Mouse (Mus musculus) cerebellum, adult 9-11 months (tissue): ENCODE measurements around the gene Gm21663.
"Not testable (repeated sequence)": the region's sequence is repeated elsewhere in the genome, so short reads cannot be mapped to it uniquely, and the experiment has no call there.

Experiments
- DNase-seq: peaks from one replicate; pipeline ENCODE4 v3.0.0; 2022

Gm21663 gene

GRCm38 (mm10) chr5:25942281-25942680 lies at the start of gene Gm21663:
Gm21663 (minus strand) TSS chr5:25942381.
- not testable (repeated sequence) for DNase-seq

DNA sequence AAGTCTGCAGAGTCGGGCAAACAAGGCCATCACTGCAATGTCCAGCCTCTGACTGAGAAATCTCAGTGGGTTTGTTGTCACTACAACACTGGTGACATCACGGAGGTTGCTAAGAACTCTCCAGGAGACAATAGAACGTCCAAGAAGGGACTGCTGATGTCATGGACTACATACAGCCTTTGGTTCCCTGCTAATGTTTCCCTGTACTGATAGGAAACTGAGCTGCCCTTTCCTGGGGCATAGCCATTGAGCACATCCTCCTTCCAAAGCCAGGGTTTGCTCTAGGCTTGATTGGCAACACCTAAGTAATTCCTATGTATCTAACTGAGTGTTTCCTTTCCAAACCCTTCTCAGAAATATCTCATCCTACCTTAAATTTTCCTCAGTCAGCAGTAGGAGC lies 46.4 kb upstream of the Gm21663 start, which contains the start of gene Gm21698:
Gm21698 (minus strand) TSS at position 101 of the 400 bp plus-strand sequence.
- not testable (repeated sequence) for DNase-seq

DNA sequence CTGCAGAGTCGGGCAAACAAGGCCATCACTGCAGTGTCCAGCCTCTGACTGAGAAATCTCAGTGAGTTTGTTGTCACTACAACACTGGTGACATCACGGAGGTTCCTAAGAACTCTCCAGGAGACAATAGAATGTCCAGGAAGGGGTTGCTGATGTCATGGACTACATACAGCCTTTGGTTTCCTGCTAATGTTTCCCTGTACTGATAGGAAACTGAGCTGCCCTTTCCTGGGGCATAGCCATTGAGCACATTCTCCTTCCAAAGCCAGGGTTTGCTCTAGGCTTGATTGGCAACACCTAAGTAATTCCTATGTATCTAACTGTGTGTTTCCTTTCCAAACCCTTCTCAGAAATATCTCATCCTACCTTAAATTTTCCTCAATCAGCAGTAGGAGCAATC lies 30.4 kb upstream of the Gm21663 start, which contains the start of gene Gm21680:
Gm21680 (minus strand) TSS at position 101 of the 400 bp plus-strand sequence.
- DNase-seq: not testable (repeated sequence)

- DNase-seq: not testable (repeated sequence)
Measured at GRCm38 (mm10) chr5:25957050-25957449, 14.9 kb upstream of the Gm21663 start.

GRCm38 (mm10) chr5:25956611-25957010 lies 14.4 kb upstream of the Gm21663 start:
- not testable (repeated sequence) for DNase-seq

- DNase-seq: not testable (repeated sequence)
Measured at GRCm38 (mm10) chr5:25954317-25954716, 12.1 kb upstream of the Gm21663 start, which contains the start of gene Gm21671. Gm21671 (minus strand) TSS chr5:25954417.

DNA sequence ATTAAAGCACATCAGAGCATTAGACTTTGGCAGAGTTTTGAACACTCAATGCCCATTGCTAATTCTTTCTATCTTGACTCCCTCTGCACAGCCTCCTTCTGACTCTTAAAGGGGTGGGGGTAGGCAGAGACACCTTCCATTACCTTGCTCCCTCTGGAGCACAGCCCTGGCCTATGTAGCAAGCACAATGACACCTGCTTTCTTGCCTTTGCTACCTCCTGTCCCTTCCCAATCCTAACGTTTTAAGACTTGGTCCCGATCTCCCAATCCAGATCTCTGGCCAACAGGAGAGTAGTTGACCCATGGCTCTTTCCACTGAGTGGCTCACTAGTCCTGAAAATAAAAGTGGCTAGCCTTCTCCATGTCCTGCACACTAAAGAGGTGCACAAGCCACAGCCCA lies 3.2 kb upstream of the Gm21663 start:
- DNase-seq: not testable (repeated sequence)

DNA sequence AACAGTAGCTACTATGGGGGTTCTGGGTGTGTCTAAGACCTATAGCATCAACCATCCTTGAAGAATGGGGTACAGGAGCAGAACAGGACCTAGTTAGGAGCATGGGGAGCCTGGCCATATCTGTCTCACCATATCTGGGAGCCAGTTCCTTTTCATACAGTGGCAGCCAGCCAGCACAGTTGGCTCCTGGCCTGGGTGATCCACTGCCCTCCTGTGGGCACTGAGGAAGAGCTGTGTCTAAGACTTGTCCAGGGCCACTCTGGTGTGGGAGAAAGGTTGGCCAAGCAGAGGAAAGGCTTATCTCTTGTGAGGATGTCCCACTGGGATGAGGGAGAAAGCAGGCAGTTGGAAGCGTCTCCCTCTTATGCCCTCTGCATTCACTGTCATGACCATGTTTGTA lies 50.9 kb downstream of the Gm21663 start:
- DNase-seq: peak; percentile 90

DNA sequence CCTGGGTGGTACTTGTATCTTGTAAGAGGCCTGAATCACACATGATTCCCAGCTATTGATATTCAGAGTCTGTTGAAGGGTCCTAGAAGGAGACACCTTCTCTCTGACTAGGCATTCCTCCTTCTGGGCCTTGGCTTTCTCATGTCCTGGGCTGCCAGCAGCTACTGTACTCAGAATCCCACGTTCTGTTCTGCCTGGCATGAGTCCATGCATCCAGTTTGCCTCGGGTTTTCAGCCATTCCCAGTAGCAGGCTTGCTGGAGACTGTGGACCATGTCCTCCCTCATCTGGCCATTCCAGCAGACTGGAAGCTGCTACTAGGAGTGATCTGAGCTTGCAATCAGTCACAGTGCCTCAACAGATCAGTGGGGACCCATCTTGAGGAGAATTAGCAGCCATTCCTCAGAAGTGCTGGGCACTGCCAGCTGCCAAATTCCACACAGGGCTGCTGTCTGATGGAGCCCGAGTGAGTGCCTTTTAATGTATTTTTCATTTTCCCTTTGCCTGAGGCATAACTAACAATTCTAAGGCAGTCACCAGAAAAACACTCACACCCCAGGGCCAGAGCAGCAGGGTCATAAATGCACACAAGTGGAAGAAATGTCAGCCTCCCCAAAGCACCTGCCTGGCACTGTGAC lies 52.3 kb downstream of the Gm21663 start:
- peak; percentile 18 for DNase-seq

GRCm38 (mm10) chr5:25886708-25887107 lies 55.5 kb downstream of the Gm21663 start:
- no peak for DNase-seq
